Mouse (Mus musculus) midbrain, postnatal 0 days (tissue): ENCODE results near the gene Fam198a. TPM values are rescaled to one million over a fixed set of nuclear protein-coding genes. Genes with fewer than 3 reads are reported as not detected.
"Not testable (repeated sequence)": the region's sequence is repeated elsewhere in the genome, so short reads cannot be mapped to it uniquely, and the experiment has no call there.

Experiments
- ATAC-seq: fragments of 200-750 bp; cut with Nextera tagmentation; 2 replicates; pipeline ENCODE4 v1.8.0; 2017; ENCODE audit warnings: moderate number of reproducible peaks, mild to moderate bottlenecking, moderate TSS enrichment, moderate library complexity; ENCODE audit not compliant: low FRiP score
- DNase-seq: peaks from one replicate; pipeline ENCODE4 v3.0.0-alpha.2; 2015; ENCODE audit warnings: low spot score
- H3K27ac ChIP-seq: fragments of 300-500 bp; sonication (generic); 2 replicates; pipeline ENCODE4 v1.5.1; 2014; ENCODE audit warnings: low read depth, mild to moderate bottlenecking, low read length, mixed read lengths
- H3K27me3 ChIP-seq: fragments of 300-500 bp; sonication (generic); 2 replicates; pipeline ENCODE4 v1.6.1; 2014; ENCODE audit warnings: low read length, control low read depth, mixed read lengths; ENCODE audit not compliant: insufficient read depth
- H3K36me3 ChIP-seq: fragments of 300-500 bp; sonication (generic); 2 replicates; pipeline ENCODE4 v1.6.1; 2014; ENCODE audit warnings: low read length, control low read depth, mixed read lengths; ENCODE audit not compliant: insufficient read depth
- H3K4me1 ChIP-seq: fragments of 300-500 bp; sonication (generic); 2 replicates; pipeline ENCODE4 v1.6.1; 2014; ENCODE audit warnings: mild to moderate bottlenecking, control low read depth, antibody characterized with exemption, low read length, mixed read lengths; ENCODE audit not compliant: insufficient read depth
- H3K4me2 ChIP-seq: fragments of 300-500 bp; sonication (generic); 2 replicates; pipeline ENCODE4 v1.6.1; 2014; ENCODE audit warnings: low read depth, mild to moderate bottlenecking, low read length, mixed read lengths; ENCODE audit not compliant: poor library complexity, severe bottlenecking
- H3K4me3 ChIP-seq: fragments of 300-500 bp; sonication (generic); 2 replicates; pipeline ENCODE4 v1.5.1; 2014; ENCODE audit warnings: low read depth, mild to moderate bottlenecking, low read length, moderate library complexity
- H3K9ac ChIP-seq: fragments of 300-500 bp; sonication (generic); replicated peaks from 2 replicates; pipeline ENCODE4 v1.6.1; 2014; ENCODE audit warnings: mild to moderate bottlenecking, low read length, moderate library complexity, mixed read lengths; ENCODE audit not compliant: poor library complexity, severe bottlenecking
- H3K9me3 ChIP-seq: fragments of 300-500 bp; sonication (generic); 2 replicates; pipeline ENCODE4 v1.6.1; 2016; ENCODE audit warnings: low read length, control low read depth
- CTCF ChIP-seq: IDR thresholded peaks from 2 replicates; pipeline ENCODE4 v1.5.1; 2016; ENCODE audit warnings: antibody characterized with exemption, mild to moderate bottlenecking
- WGBS: fragments of 180-500 bp; shearing (Covaris S2); extraction: QIAGEN DNeasy Blood & Tissue Kit; methylation state at CpG from one replicate; pipeline ENCODE4 v1.1.7; 2014; 5-methylcytosine and 5-hydroxymethylcytosine counted together
- polyA plus RNA-seq: library from polyadenylated mRNA; unstranded; fragments of >200 nt; fragmentation: Nextera tagmentation; extraction: Ambion mirVana; gene quantifications from 2 replicates; pipeline ENCODE4 v1.2.1, GENCODE M21; 2015
- total RNA-seq: library from RNA; depleted of rRNA; stranded (reverse); fragments of >200 nt; gene quantifications from 2 replicates; pipeline ENCODE4 v1.2.3, GENCODE M21; 2014

Gene Fam198a
- total and polyA plus RNA-seq, 2 experiments from 2014 or later = 2.1 to 4.8 TPM

GRCm38 (mm10) chr9:122012816-122013215 lies 62.0 kb downstream of the Fam198a start:
- ATAC-seq (no peak), DNase-seq (no peak)
- no peaks in the 10 kb centered on the region for H3K27me3 ChIP-seq
- 81% methylated on average over 2 of the region's 2 CpGs for WGBS
- H3K4me1 ChIP-seq = peaks cover 15% of the 10 kb centered on the region; the same call in 1 of the 2 replicates
- no peak overlapping the region for H3K4me2 ChIP-seq
- no peak overlapping the region for H3K4me3 ChIP-seq
- H3K9me3 ChIP-seq = no peaks in the 10 kb centered on the region
- H3K27ac ChIP-seq = no peak overlapping the region
- no peak overlapping the region for H3K9ac ChIP-seq
- TF ChIP-seq CTCF = no peak
- no peaks in the 10 kb centered on the region for H3K36me3 ChIP-seq

GRCm38 (mm10) chr9:122013629-122014028 lies 62.8 kb downstream of the Fam198a start:
- H3K27me3 ChIP-seq = no peaks in the 10 kb centered on the region
- H3K9ac ChIP-seq = no peak overlapping the region
- H3K4me3 ChIP-seq = no peak overlapping the region
- peaks cover 11% of the 10 kb centered on the region; the same call in 1 of the 2 replicates for H3K4me1 ChIP-seq
- no peak overlapping the region for H3K27ac ChIP-seq
- no peak overlapping the region for H3K4me2 ChIP-seq
- no peaks in the 10 kb centered on the region for H3K9me3 ChIP-seq
- WGBS = 79% methylated on average over 4 of the region's 4 CpGs
- no peak for TF ChIP-seq CTCF
- DNase-seq (no peak), ATAC-seq (no peak)
- no peaks in the 10 kb centered on the region for H3K36me3 ChIP-seq

GRCm38 (mm10) chr9:122014241-122014667 lies 63.5 kb downstream of the Fam198a start:
- Histone ChIP-seq H3K9me3 (no peaks in the 10 kb centered on the region), H3K36me3 (no peaks in the 10 kb centered on the region), H3K9ac (no peak overlapping the region), H3K4me3 (no peak overlapping the region), H3K4me1 (peaks cover 8% of the 10 kb centered on the region; the same call in 1 of the 2 replicates), H3K4me2 (no peak overlapping the region), H3K27me3 (no peaks in the 10 kb centered on the region), H3K27ac (no peak overlapping the region)
- TF ChIP-seq CTCF = peak; percentile 87
- 12% methylated on average over 10 of the region's 10 CpGs for WGBS
- no peak for ATAC-seq
- DNase-seq = peak; percentile 85

GRCm38 (mm10) chr9:122018079-122018478 lies 67.3 kb downstream of the Fam198a start:
- no peak overlapping the region for H3K9ac ChIP-seq
- H3K27ac ChIP-seq = no peak overlapping the region
- no peak for ATAC-seq
- no peaks in the 10 kb centered on the region for H3K36me3 ChIP-seq
- no peak overlapping the region for H3K4me3 ChIP-seq
- TF ChIP-seq CTCF = no peak
- 79% methylated on average over 5 of the region's 5 CpGs for WGBS
- H3K4me2 ChIP-seq = no peak overlapping the region
- H3K27me3 ChIP-seq = no peaks in the 10 kb centered on the region
- peaks cover 6% of the 10 kb centered on the region; the same call in 1 of the 2 replicates for H3K4me1 ChIP-seq
- no peaks in the 10 kb centered on the region for H3K9me3 ChIP-seq
- no peak for DNase-seq

- under 1% methylated on average over 8 of the region's 8 CpGs for WGBS
- H3K9ac ChIP-seq = no peak overlapping the region
- no peaks in the 10 kb centered on the region for H3K36me3 ChIP-seq
- H3K27ac ChIP-seq = peak overlapping the region; percentile 47
- peak; percentile 80 for ATAC-seq
- no peaks in the 10 kb centered on the region for H3K27me3 ChIP-seq
- peak overlapping the region; percentile 32 for H3K4me2 ChIP-seq
- peak; percentile 94 for DNase-seq
- peak; percentile 91 for TF ChIP-seq CTCF
- H3K4me1 ChIP-seq = peaks cover 6% of the 10 kb centered on the region; the same call in 1 of the 2 replicates
- no peak overlapping the region for H3K4me3 ChIP-seq
- H3K9me3 ChIP-seq = no peaks in the 10 kb centered on the region
These were observed 68.1 kb downstream of the Fam198a start for GRCm38 (mm10) chr9:122018782-122019395.

- no peak for TF ChIP-seq CTCF
- no peak overlapping the region for H3K27ac ChIP-seq
- no peak overlapping the region for H3K9ac ChIP-seq
- H3K9me3 ChIP-seq = no peaks in the 10 kb centered on the region
- no peaks in the 10 kb centered on the region for H3K27me3 ChIP-seq
- peaks cover 6% of the 10 kb centered on the region; the same call in 1 of the 2 replicates for H3K4me1 ChIP-seq
- H3K4me3 ChIP-seq = no peak overlapping the region
- DNase-seq = no peak
- no peaks in the 10 kb centered on the region for H3K36me3 ChIP-seq
- ATAC-seq = no peak
- H3K4me2 ChIP-seq = no peak overlapping the region
- 87% methylated on average over 4 of the region's 4 CpGs for WGBS
These were observed 69.5 kb downstream of the Fam198a start for GRCm38 (mm10) chr9:122020321-122020720.

- H3K4me2 ChIP-seq, H3K27me3 ChIP-seq, DNase-seq, H3K27ac ChIP-seq, H3K36me3 ChIP-seq, H3K9ac ChIP-seq, H3K9me3 ChIP-seq, H3K4me1 ChIP-seq, H3K4me3 ChIP-seq, ATAC-seq: not testable (repeated sequence)
- 95% methylated on average over 4 of the region's 4 CpGs for WGBS
These were observed 70.4 kb downstream of the Fam198a start for GRCm38 (mm10) chr9:122021171-122021570.
